Mouse (Mus musculus) intestine, embryonic 14.5 days (tissue): Measurements from ENCODE around the gene Peli2. TPM values are rescaled to one million over a fixed set of nuclear protein-coding genes. Genes with fewer than 3 reads are reported as not detected.

Source experiments
- ATAC-seq: fragments of 200-750 bp; cut with Nextera tagmentation; replicated peaks from 2 replicates; pipeline ENCODE4 v1.8.0; 2017; ENCODE audit warnings: low read depth, moderate number of reproducible peaks, moderate TSS enrichment, moderate library complexity; ENCODE audit not compliant: low FRiP score, low TSS enrichment
- DNase-seq: peaks from one replicate; pipeline ENCODE4 v3.0.0-alpha.2; 2018; ENCODE audit warnings: low spot score
- H3K27ac ChIP-seq: fragments of 300-500 bp; sonication (generic); 2 replicates; pipeline ENCODE4 v1.5.1; 2014; ENCODE audit warnings: low read depth, mild to moderate bottlenecking, control low read depth
- H3K27me3 ChIP-seq: fragments of 300-500 bp; sonication (generic); replicated peaks from 2 replicates; pipeline ENCODE4 v1.6.1; 2014; ENCODE audit warnings: low read length, control low read depth; ENCODE audit not compliant: control insufficient read depth, insufficient read depth
- H3K36me3 ChIP-seq: fragments of 300-500 bp; sonication (generic); 2 replicates; pipeline ENCODE4 v1.6.1; 2014; ENCODE audit warnings: low read length, control low read depth; ENCODE audit not compliant: control insufficient read depth, insufficient read depth
- H3K4me1 ChIP-seq: fragments of 300-500 bp; sonication (generic); replicated peaks from 2 replicates; pipeline ENCODE4 v1.6.1; 2014; ENCODE audit warnings: low read length, control low read depth, mixed read lengths; ENCODE audit not compliant: control insufficient read depth, insufficient read depth
- H3K4me2 ChIP-seq: fragments of 300-500 bp; sonication (generic); 2 replicates; pipeline ENCODE4 v1.6.1; 2014; ENCODE audit warnings: low read length
- H3K4me3 ChIP-seq: fragments of 300-500 bp; sonication (generic); 2 replicates; pipeline ENCODE4 v1.5.1; 2014; ENCODE audit warnings: low read depth, low read length, control low read depth, mixed read lengths
- H3K9ac ChIP-seq: fragments of 300-500 bp; sonication (generic); 2 replicates; pipeline ENCODE4 v1.6.1; 2014; ENCODE audit warnings: mild to moderate bottlenecking, low read length
- H3K9me3 ChIP-seq: fragments of 300-500 bp; sonication (generic); 2 replicates; pipeline ENCODE4 v1.6.1; 2016; ENCODE audit warnings: low read length, control low read depth; ENCODE audit not compliant: control insufficient read depth
- WGBS: fragments of 180-500 bp; shearing (Covaris S2); extraction: QIAGEN DNeasy Blood & Tissue Kit; methylation state at CpG from one replicate; pipeline ENCODE4 v1.1.7; 2014; 5-methylcytosine and 5-hydroxymethylcytosine counted together
- polyA plus RNA-seq: library from polyadenylated mRNA; unstranded; fragments of >200 nt; fragmentation: Nextera tagmentation; extraction: Ambion mirVana; gene quantifications from 2 replicates; pipeline ENCODE4 v1.2.1, GENCODE M21; 2014

Gene Peli2
- polyA plus RNA-seq, 1 experiment from 2014 or later = 6.7 TPM

DNA sequence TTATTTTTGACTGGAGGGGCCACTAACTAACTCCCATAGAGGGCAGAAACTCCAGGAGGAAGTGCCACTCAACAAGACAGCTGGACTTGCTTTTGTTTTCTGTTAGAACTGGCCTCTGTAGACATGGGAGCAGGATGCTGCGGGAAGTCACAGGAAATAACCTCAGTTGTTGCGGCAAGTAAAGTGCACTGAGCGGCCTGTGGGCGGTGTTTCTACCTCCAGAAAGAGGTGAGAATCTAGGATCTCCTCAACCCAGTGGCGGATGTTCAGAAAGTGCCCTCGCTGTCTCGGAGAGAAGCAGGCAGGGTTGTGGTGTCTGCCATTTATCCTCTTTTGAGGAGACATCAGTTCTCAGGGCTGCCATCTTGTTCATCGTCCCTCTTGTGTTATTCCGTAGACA lies 183.2 kb downstream of the Peli2 start:
- H3K4me1 ChIP-seq = peaks cover 4% of the 10 kb centered on the region
- H3K9me3 ChIP-seq = no peaks in the 10 kb centered on the region
- whole genome bisulfite sequencing = 83% methylated on average over 9 of the region's 9 CpGs
- ATAC-seq (no peak), DNase-seq (no peak)
- no peak overlapping the region for H3K9ac ChIP-seq
- no peak overlapping the region for H3K4me3 ChIP-seq
- no peaks in the 10 kb centered on the region for H3K27me3 ChIP-seq
- no peak overlapping the region for H3K27ac ChIP-seq
- no peak overlapping the region for H3K4me2 ChIP-seq
- no peaks in the 10 kb centered on the region for H3K36me3 ChIP-seq

DNA sequence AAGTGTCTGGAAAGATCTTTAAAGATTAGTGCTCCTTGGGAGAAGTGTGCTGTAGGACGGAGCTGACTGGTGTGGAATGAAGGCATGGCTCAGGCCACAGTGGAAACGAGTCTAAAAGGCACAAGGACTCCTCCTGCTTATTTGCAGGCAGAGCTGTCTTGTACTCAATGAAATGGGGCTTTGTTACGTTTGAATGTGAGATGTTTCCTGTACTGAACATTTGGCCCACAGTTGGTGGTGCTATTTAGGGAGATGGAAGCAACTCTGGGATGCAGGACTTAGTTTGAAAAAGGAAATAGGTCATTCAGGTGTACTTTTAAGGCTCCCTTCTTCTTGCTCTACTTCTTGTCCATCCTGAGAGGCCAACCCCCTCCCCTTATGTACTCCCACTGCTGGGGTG lies 192.6 kb downstream of the Peli2 start:
- no peak overlapping the region for H3K27ac ChIP-seq
- ATAC-seq (no peak), DNase-seq (no peak)
- H3K4me3 ChIP-seq = no peak overlapping the region
- no peaks in the 10 kb centered on the region for H3K27me3 ChIP-seq
- no peak overlapping the region for H3K9ac ChIP-seq
- no peaks in the 10 kb centered on the region for H3K9me3 ChIP-seq
- H3K36me3 ChIP-seq = no peaks in the 10 kb centered on the region
- no peak overlapping the region for H3K4me2 ChIP-seq
- 56% methylated on average over 3 of the region's 3 CpGs for WGBS
- no peaks in the 10 kb centered on the region; the same call in 1 of the 2 replicates for H3K4me1 ChIP-seq

DNA sequence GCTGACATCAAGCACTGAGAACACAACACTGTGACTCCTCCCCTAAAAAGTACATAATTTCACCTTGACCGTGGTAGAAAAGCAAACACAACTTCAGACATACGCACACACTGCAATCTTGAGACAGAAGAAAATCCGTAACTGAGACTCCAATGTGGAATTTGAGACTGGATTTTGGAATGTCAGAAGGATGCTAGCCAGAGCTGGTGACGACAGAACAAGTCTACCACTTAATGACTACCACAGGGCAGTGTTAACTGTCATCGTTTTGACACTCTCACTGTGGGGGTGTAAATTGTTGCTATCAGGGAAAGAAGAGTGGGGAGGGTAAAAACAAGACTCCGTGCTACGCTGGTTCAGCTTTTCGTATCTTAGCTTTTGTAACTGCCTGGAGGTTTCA lies 195.8 kb downstream of the Peli2 start:
- no peak for DNase-seq
- ATAC-seq = no peak
- H3K9ac ChIP-seq = no peak overlapping the region
- 25% methylated on average over 8 of the region's 8 CpGs for WGBS
- no peak overlapping the region for H3K27ac ChIP-seq
- H3K27me3 ChIP-seq = no peaks in the 10 kb centered on the region
- no peaks in the 10 kb centered on the region for H3K36me3 ChIP-seq
- H3K4me1 ChIP-seq = no peaks in the 10 kb centered on the region; the same call in 1 of the 2 replicates
- H3K4me2 ChIP-seq = no peak overlapping the region
- no peaks in the 10 kb centered on the region for H3K9me3 ChIP-seq
- H3K4me3 ChIP-seq = no peak overlapping the region

DNA sequence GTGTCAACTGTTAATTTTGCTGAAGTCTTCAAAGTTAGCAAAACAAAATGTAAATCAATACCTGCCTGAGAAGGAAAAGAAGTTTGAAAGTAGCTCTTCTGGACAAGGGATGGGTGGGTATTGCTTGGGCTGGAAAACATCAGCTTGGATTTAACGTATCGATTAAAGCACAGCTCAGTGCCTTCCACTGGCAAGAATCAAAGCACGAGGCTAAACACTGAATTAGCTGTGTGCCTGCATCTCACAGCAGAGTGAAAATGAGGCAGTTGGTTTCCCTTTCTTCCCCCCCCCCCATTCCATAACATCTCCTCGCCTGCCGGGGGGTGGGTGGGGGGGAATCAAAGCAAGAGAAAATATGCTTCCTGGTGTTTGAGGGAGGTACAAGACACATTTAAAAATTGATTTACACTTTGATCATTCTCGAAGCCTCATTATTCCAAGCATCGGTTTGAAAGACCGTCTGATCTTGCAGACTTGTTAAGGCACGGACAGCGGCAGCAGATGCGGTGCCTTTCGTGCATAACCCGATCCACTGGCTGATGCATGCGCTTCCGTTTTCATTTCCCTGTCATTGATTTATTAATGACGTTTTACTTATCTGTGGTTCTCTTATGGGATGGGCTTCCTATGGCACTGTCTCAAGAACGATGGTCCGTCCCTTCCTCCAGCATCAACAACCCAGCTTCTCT lies 203.3 kb downstream of the Peli2 start:
- Histone ChIP-seq H3K36me3 (no peaks in the 10 kb centered on the region), H3K27ac (no peak overlapping the region), H3K27me3 (no peaks in the 10 kb centered on the region), H3K4me3 (no peak overlapping the region), H3K4me1 (peaks cover 5% of the 10 kb centered on the region), H3K9me3 (no peaks in the 10 kb centered on the region), H3K9ac (no peak overlapping the region), H3K4me2 (no peak overlapping the region)
- ATAC-seq = no peak
- no peak for DNase-seq
- WGBS = 54% methylated on average over 18 of the region's 18 CpGs

DNA sequence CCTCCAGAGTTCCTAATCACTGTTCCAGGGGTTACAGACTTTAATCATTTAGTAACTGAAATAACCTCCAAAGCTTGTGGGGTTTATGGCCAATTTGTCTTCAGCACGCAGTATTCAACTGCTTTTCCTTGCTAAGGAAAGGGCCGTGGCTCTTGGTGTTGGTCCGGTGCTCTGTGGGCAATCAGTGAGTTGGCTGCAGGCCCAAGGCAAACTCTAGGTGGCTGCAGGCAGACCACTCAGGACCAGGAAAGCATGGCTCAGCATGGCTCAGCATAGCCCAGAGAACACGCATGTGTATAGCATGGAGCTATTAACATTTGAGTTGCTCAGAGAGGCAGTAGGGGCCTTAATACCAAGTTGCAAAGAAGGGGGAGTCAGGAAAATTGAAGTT lies 203.8 kb downstream of the Peli2 start:
- Histone ChIP-seq H3K27ac (no peak overlapping the region), H3K4me3 (no peak overlapping the region), H3K4me2 (no peak overlapping the region), H3K9ac (no peak overlapping the region), H3K4me1 (peaks cover 5% of the 10 kb centered on the region), H3K9me3 (no peaks in the 10 kb centered on the region), H3K36me3 (no peaks in the 10 kb centered on the region), H3K27me3 (no peaks in the 10 kb centered on the region)
- ATAC-seq = no peak
- DNase-seq = no peak
- 72% methylated on average over 4 of the region's 4 CpGs for WGBS

DNA sequence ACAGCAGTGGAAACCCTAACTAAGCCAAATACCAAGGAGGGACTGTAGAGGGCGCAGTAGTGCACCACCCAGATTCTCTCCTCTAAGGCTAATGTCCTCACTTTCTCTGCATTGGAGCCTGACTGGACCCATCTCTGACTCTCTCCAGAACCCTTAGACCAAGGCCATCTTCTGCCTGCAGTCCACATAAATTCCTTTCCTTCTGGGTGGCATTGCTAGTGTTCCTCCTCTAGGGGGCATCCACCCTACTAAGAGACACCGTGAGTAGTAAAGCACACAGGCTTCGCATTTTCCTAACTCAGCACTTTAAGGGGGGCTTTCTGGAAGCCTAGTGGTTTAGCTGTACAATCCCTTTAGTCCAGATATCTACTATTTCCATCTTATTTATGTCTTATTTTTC lies 207.1 kb downstream of the Peli2 start:
- Histone ChIP-seq H3K9me3 (no peaks in the 10 kb centered on the region), H3K4me1 (peaks cover 30% of the 10 kb centered on the region), H3K9ac (no peak overlapping the region), H3K4me3 (no peak overlapping the region), H3K27ac (no peak overlapping the region), H3K36me3 (no peaks in the 10 kb centered on the region), H3K27me3 (no peaks in the 10 kb centered on the region), H3K4me2 (no peak overlapping the region)
- DNase-seq = no peak
- WGBS = 73% methylated on average over 3 of the region's 3 CpGs
- ATAC-seq = no peak

DNA sequence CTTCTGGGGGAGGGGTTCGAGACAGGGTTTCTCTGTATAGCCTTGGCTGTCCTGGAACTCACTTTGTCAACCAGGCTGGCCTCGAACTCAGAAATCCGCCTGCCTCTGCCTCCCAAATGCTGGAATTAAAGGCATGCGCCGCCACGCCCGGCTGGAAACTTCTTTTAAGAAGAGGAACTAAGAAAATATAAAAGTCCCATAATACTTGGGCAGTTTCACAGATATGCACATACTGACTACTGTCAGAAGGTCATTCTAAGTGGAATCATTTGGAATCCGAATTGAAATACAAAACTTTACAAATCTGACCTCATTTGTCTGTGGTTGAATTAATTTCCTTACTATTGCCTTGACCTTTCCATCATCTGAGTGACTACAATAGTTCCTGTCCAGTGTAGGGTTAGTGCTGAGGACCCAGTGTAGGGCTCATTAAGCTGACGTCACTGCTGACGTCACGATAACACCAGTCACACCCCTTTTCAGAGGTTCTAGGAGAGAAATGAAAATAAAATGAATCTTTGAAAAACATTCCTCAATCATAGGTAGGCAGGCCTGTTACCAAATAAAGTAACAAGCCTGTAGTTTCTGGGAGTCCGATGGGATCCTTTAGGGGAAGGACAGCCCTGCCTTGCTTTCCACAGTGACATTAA lies 209.2 kb downstream of the Peli2 start:
- ATAC-seq (no peak), DNase-seq (no peak)
- no peak overlapping the region for H3K9ac ChIP-seq
- H3K4me3 ChIP-seq = no peak overlapping the region
- no peak overlapping the region for H3K4me2 ChIP-seq
- peaks cover 36% of the 10 kb centered on the region for H3K4me1 ChIP-seq
- no peaks in the 10 kb centered on the region for H3K27me3 ChIP-seq
- no peaks in the 10 kb centered on the region for H3K9me3 ChIP-seq
- 90% methylated on average over 12 of the region's 12 CpGs for WGBS
- no peak overlapping the region for H3K27ac ChIP-seq
- H3K36me3 ChIP-seq = no peaks in the 10 kb centered on the region
